Mouse (Mus musculus) myocyte (in vitro differentiated cells): Measurements from ENCODE around the gene Atf4.
A peak's percentile ranks its signal among the peaks of the same experiment; 100 is the strongest.

Source experiments
- CEBPB ChIP-seq: IDR thresholded peaks from 2 replicates; pipeline ENCODE4 v1.6.1; 2011; ENCODE audit warnings: mild to moderate bottlenecking, moderate library complexity; ENCODE audit not compliant: poor library complexity, insufficient read depth, severe bottlenecking
- MAX ChIP-seq: IDR thresholded peaks from one replicate; pipeline ENCODE4 v1.6.1; 2011; ENCODE audit warnings: low read depth, mild to moderate bottlenecking, control low read depth
- MYOD1 ChIP-seq, 3 experiments: IDR thresholded peaks; one replicate each; pipeline ENCODE4 v1.6.1; 2011; ENCODE audit warnings: control low read depth in 2 of 3, low read depth in 2 of 3, mild to moderate bottlenecking in 2 of 3, moderate library complexity in 1 of 3; ENCODE audit not compliant: insufficient read length in 2 of 3, control insufficient read depth in 1 of 3
- POLR2A ChIP-seq: IDR thresholded peaks from one replicate; pipeline ENCODE4 v1.6.1; 2011; ENCODE audit warnings: low read depth, mild to moderate bottlenecking, control low read depth, moderate library complexity; ENCODE audit not compliant: insufficient read length
- POLR2AphosphoS2 ChIP-seq: IDR thresholded peaks from one replicate; pipeline ENCODE4 v1.6.1; 2011; ENCODE audit warnings: low read depth, control low read depth; ENCODE audit not compliant: insufficient read length
- REST ChIP-seq: IDR thresholded peaks from one replicate; pipeline ENCODE4 v1.6.1; 2011; ENCODE audit warnings: mild to moderate bottlenecking, control low read depth, moderate library complexity; ENCODE audit not compliant: insufficient read depth, insufficient read length
- TCF12 ChIP-seq: IDR thresholded peaks from one replicate; pipeline ENCODE4 v1.6.1; 2011; ENCODE audit warnings: mild to moderate bottlenecking, control low read depth; ENCODE audit not compliant: poor library complexity, insufficient read depth, severe bottlenecking
- TCF3 ChIP-seq: IDR thresholded peaks from one replicate; pipeline ENCODE4 v1.6.1; 2011; ENCODE audit warnings: low read depth, control low read depth; ENCODE audit not compliant: insufficient read length
- USF1 ChIP-seq: IDR thresholded peaks from one replicate; pipeline ENCODE4 v1.6.1; 2011; ENCODE audit warnings: low read depth, mild to moderate bottlenecking, control low read depth, moderate library complexity

- TF ChIP-seq POLR2A = peak; percentile 94
- peak; percentile 90 to 98 (median 94) for TF ChIP-seq MYOD1 (IDR thresholded peaks at IDR 0.05; ENCODE audit: control insufficient read depth in 1 of 3, insufficient read length in 2 of 3, low read depth in 2 of 3)
- TF ChIP-seq USF1 = peak; percentile 97
- TF ChIP-seq TCF12 = no peak
- peak; percentile 69 for TF ChIP-seq TCF3
- TF ChIP-seq MAX = peak; percentile 83
- peak; percentile 99 for TF ChIP-seq POLR2AphosphoS2
- TF ChIP-seq CEBPB = no peak
- TF ChIP-seq REST = peak; percentile 47
Observed at GRCm38 (mm10) chr15:80254847-80255645, at the start of gene Atf4.
